Mouse (Mus musculus): ENCODE results near the gene Aloxe3. TPM values are rescaled to one million over a fixed set of nuclear protein-coding genes. Genes with fewer than 3 reads are reported as not detected.

The Aloxe3 gene
- polyA plus RNA-seq, 1 experiment from 2014 or later, result 3.5 TPM

GRCm38 (mm10) chr11:69147546-69147945, 21.9 kb downstream of the Aloxe3 start:
- H3K9me3 ChIP-seq (ENCODE audit: control insufficient read depth, low read length), result no peaks in the 10 kb centered on the region
- H3K27me3 ChIP-seq (replicated peaks; ENCODE audit: control insufficient read depth, insufficient read depth, low read length), result no peaks in the 10 kb centered on the region
- H3K27ac ChIP-seq (ENCODE audit: low read length), result no peak overlapping the region
- 62% methylated on average over 7 of the region's 7 CpGs for whole genome bisulfite sequencing
- no peak overlapping the region for H3K4me3 ChIP-seq (replicated peaks; ENCODE audit: low read length)
- H3K36me3 ChIP-seq (ENCODE audit: control insufficient read depth, insufficient read depth), result no peaks in the 10 kb centered on the region
- H3K4me2 ChIP-seq (ENCODE audit: low read length), result no peak overlapping the region
- no peaks in the 10 kb centered on the region for H3K4me1 ChIP-seq (replicated peaks; ENCODE audit: control insufficient read depth, insufficient read depth, low read length)
- ATAC-seq, result no peak
- H3K9ac ChIP-seq (replicated peaks; ENCODE audit: low read depth, low read length), result no peak overlapping the region

DNA sequence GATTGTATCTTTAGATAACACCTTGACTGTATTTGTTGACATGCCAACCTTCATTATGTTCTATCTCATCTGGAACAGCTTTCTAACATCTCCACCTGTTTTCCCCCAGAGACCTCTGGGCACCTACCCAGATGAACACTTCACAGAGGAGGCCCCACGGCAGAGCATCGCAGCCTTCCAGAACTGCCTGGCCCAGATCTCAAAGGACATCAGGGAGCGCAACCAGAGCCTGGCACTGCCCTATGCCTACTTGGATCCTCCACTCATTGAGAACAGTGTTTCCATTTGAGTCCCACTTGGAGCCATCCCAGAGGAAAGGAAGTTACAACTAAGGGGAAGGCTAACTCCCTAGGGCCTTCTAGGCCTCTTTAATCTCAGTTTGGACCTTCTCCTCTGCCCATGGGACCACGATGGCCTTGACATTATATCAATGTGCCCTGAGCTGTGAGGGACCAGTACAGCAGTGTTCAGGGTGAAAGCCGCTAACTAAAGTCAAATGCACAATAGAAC, 22.8 kb downstream of the Aloxe3 start:
- H3K9me3 ChIP-seq (ENCODE audit: control insufficient read depth, low read length), result no peaks in the 10 kb centered on the region
- no peaks in the 10 kb centered on the region for H3K27me3 ChIP-seq (replicated peaks; ENCODE audit: control insufficient read depth, insufficient read depth, low read length)
- ATAC-seq, result no peak
- no peak overlapping the region for H3K27ac ChIP-seq (ENCODE audit: low read length)
- no peaks in the 10 kb centered on the region for H3K4me1 ChIP-seq (replicated peaks; ENCODE audit: control insufficient read depth, insufficient read depth, low read length)
- no peak overlapping the region for H3K4me2 ChIP-seq (ENCODE audit: low read length)
- no peak overlapping the region for H3K9ac ChIP-seq (replicated peaks; ENCODE audit: low read depth, low read length)
- no peak overlapping the region for H3K4me3 ChIP-seq (replicated peaks; ENCODE audit: low read length)
- H3K36me3 ChIP-seq (ENCODE audit: control insufficient read depth, insufficient read depth), result no peaks in the 10 kb centered on the region
- WGBS, result 94% methylated on average over 5 of the region's 5 CpGs

GRCm38 (mm10) chr11:69149728-69150127, 24.0 kb downstream of the Aloxe3 start:
- Histone ChIP-seq H3K4me3 (replicated peaks; ENCODE audit: low read length) (no peak overlapping the region), H3K4me2 (ENCODE audit: low read length) (no peak overlapping the region), H3K9me3 (ENCODE audit: control insufficient read depth, low read length) (no peaks in the 10 kb centered on the region), H3K9ac (replicated peaks; ENCODE audit: low read depth, low read length) (no peak overlapping the region), H3K36me3 (ENCODE audit: control insufficient read depth, insufficient read depth) (no peaks in the 10 kb centered on the region), H3K4me1 (replicated peaks; ENCODE audit: control insufficient read depth, insufficient read depth, low read length) (no peaks in the 10 kb centered on the region), H3K27ac (ENCODE audit: low read length) (no peak overlapping the region), H3K27me3 (replicated peaks; ENCODE audit: control insufficient read depth, insufficient read depth, low read length) (no peaks in the 10 kb centered on the region)
- 59% methylated on average over 6 of the region's 6 CpGs for WGBS
- ATAC-seq, result no peak

GRCm38 (mm10) chr11:69150444-69150843, 24.7 kb downstream of the Aloxe3 start:
- Histone ChIP-seq H3K9me3 (ENCODE audit: control insufficient read depth, low read length) (no peaks in the 10 kb centered on the region), H3K27me3 (replicated peaks; ENCODE audit: control insufficient read depth, insufficient read depth, low read length) (no peaks in the 10 kb centered on the region; the same call in 1 of the 2 replicates), H3K4me3 (replicated peaks; ENCODE audit: low read length) (no peak overlapping the region), H3K36me3 (ENCODE audit: control insufficient read depth, insufficient read depth) (no peaks in the 10 kb centered on the region), H3K9ac (replicated peaks; ENCODE audit: low read depth, low read length) (no peak overlapping the region), H3K4me2 (ENCODE audit: low read length) (peak overlapping the region; percentile 28), H3K4me1 (replicated peaks; ENCODE audit: control insufficient read depth, insufficient read depth, low read length) (no peaks in the 10 kb centered on the region), H3K27ac (ENCODE audit: low read length) (no peak overlapping the region)
- WGBS, result 9% methylated on average over 7 of the region's 7 CpGs
- ATAC-seq, result no peak

DNA sequence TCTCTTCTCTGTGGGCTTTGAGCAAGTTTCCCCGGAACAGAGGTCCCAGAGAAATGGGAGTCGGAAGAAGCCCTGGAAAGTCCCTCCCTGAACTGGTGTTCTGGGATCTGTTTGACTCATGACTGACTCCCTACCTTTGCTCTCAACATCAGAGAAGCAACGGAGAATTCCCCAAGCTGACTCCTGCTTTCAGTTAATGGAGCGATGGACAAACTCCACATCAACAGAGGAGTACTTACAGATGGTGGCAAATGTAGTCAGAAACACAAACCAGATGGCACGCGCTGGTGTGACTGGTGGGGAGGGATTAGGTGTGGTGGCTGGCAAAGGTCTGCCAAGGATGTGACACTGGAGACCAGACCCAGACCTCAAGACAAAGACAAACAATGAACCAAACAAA, 25.3 kb downstream of the Aloxe3 start:
- no peaks in the 10 kb centered on the region for H3K36me3 ChIP-seq (ENCODE audit: control insufficient read depth, insufficient read depth)
- no peaks in the 10 kb centered on the region for H3K9me3 ChIP-seq (ENCODE audit: control insufficient read depth, low read length)
- no peak overlapping the region for H3K27ac ChIP-seq (ENCODE audit: low read length)
- no peak overlapping the region for H3K9ac ChIP-seq (replicated peaks; ENCODE audit: low read depth, low read length)
- no peaks in the 10 kb centered on the region for H3K4me1 ChIP-seq (replicated peaks; ENCODE audit: control insufficient read depth, insufficient read depth, low read length)
- no peaks in the 10 kb centered on the region; the same call in 1 of the 2 replicates for H3K27me3 ChIP-seq (replicated peaks; ENCODE audit: control insufficient read depth, insufficient read depth, low read length)
- no peak overlapping the region for H3K4me3 ChIP-seq (replicated peaks; ENCODE audit: low read length)
- H3K4me2 ChIP-seq (ENCODE audit: low read length), result peak overlapping the region; percentile 28; the same call in 1 of the 2 replicates
- no peak for ATAC-seq
- 69% methylated on average over 6 of the region's 6 CpGs for WGBS

- ATAC-seq, result no peak
- Histone ChIP-seq H3K9me3 (ENCODE audit: control insufficient read depth, low read length) (no peaks in the 10 kb centered on the region), H3K4me3 (replicated peaks; ENCODE audit: low read length) (no peak overlapping the region), H3K27me3 (replicated peaks; ENCODE audit: control insufficient read depth, insufficient read depth, low read length) (peaks cover 5% of the 10 kb centered on the region; the same call in 1 of the 2 replicates), H3K9ac (replicated peaks; ENCODE audit: low read depth, low read length) (no peak overlapping the region), H3K27ac (ENCODE audit: low read length) (no peak overlapping the region), H3K36me3 (ENCODE audit: control insufficient read depth, insufficient read depth) (no peaks in the 10 kb centered on the region), H3K4me2 (ENCODE audit: low read length) (no peak overlapping the region), H3K4me1 (replicated peaks; ENCODE audit: control insufficient read depth, insufficient read depth, low read length) (peaks cover 5% of the 10 kb centered on the region; the same call in 1 of the 2 replicates)
- WGBS, result 82% methylated on average over 8 of the region's 8 CpGs
Observed at GRCm38 (mm10) chr11:69153831-69154230, 28.1 kb downstream of the Aloxe3 start.

- peaks cover 5% of the 10 kb centered on the region; the same call in 1 of the 2 replicates for H3K4me1 ChIP-seq (replicated peaks; ENCODE audit: control insufficient read depth, insufficient read depth, low read length)
- no peak overlapping the region for H3K4me2 ChIP-seq (ENCODE audit: low read length)
- no peak overlapping the region for H3K27ac ChIP-seq (ENCODE audit: low read length)
- H3K9me3 ChIP-seq (ENCODE audit: control insufficient read depth, low read length), result no peaks in the 10 kb centered on the region
- ATAC-seq, result no peak
- H3K9ac ChIP-seq (replicated peaks; ENCODE audit: low read depth, low read length), result no peak overlapping the region
- no peak overlapping the region for H3K4me3 ChIP-seq (replicated peaks; ENCODE audit: low read length)
- H3K27me3 ChIP-seq (replicated peaks; ENCODE audit: control insufficient read depth, insufficient read depth, low read length), result peaks cover 5% of the 10 kb centered on the region; the same call in 1 of the 2 replicates
- 70% methylated on average over 1 of the region's 1 CpGs for WGBS
- no peaks in the 10 kb centered on the region for H3K36me3 ChIP-seq (ENCODE audit: control insufficient read depth, insufficient read depth)
Observed at GRCm38 (mm10) chr11:69155351-69155750, 29.7 kb downstream of the Aloxe3 start.

DNA sequence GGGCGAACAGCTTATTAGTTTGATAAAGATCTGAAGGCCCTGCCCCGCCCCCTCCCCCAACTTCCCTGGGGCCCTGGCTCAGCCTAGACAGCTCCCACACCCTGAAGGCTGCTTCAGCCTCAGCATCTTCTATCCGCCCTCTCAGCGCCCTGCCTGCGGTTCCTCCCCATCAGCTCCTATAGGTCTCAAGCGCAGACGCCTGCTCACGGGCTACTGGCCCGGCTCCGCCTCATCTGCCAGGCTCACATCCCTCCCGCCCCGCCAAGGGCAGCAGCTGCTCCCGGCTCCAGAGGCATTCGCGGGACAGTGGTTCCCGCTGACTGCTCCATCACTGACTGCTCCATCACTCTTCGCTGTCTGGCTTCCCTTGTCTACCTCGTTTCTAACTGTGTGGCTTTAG, 31.1 kb downstream of the Aloxe3 start, which contains the start of gene Alox12b:
TSS of gene Alox12b (plus strand) at position 190 of the 400 bp plus-strand sequence.
- Histone ChIP-seq H3K4me1 (replicated peaks; ENCODE audit: control insufficient read depth, insufficient read depth, low read length) (peaks cover 5% of the 10 kb centered on the region; the same call in 1 of the 2 replicates), H3K9me3 (ENCODE audit: control insufficient read depth, low read length) (no peaks in the 10 kb centered on the region), H3K4me2 (ENCODE audit: low read length) (peak within 1 kb of the TSS; percentile 37), H3K27me3 (replicated peaks; ENCODE audit: control insufficient read depth, insufficient read depth, low read length) (peaks cover 5% of the 10 kb centered on the region; the same call in 1 of the 2 replicates), H3K36me3 (ENCODE audit: control insufficient read depth, insufficient read depth) (no peaks in the 10 kb centered on the region), H3K9ac (replicated peaks; ENCODE audit: low read depth, low read length) (peak within 1 kb of the TSS; percentile 46; the same call in 1 of the 2 replicates), H3K27ac (ENCODE audit: low read length) (no peak within 1 kb of the TSS), H3K4me3 (replicated peaks; ENCODE audit: low read length) (peak within 1 kb of the TSS; percentile 28)
- ATAC-seq, result no peak
- WGBS, result 5% methylated on average over 18 of the region's 18 CpGs

GRCm38 (mm10) chr11:69169313-69169712, 43.6 kb downstream of the Aloxe3 start:
- H3K36me3 ChIP-seq (ENCODE audit: control insufficient read depth, insufficient read depth), result no peaks in the 10 kb centered on the region
- no peak overlapping the region for H3K4me3 ChIP-seq (replicated peaks; ENCODE audit: low read length)
- no peaks in the 10 kb centered on the region for H3K9me3 ChIP-seq (ENCODE audit: control insufficient read depth, low read length)
- no peak for ATAC-seq
- WGBS, result 73% methylated on average over 12 of the region's 12 CpGs
- no peaks in the 10 kb centered on the region for H3K4me1 ChIP-seq (replicated peaks; ENCODE audit: control insufficient read depth, insufficient read depth, low read length)
- H3K4me2 ChIP-seq (ENCODE audit: low read length), result no peak overlapping the region
- no peaks in the 10 kb centered on the region for H3K27me3 ChIP-seq (replicated peaks; ENCODE audit: control insufficient read depth, insufficient read depth, low read length)
- no peak overlapping the region for H3K27ac ChIP-seq (ENCODE audit: low read length)
- H3K9ac ChIP-seq (replicated peaks; ENCODE audit: low read depth, low read length), result no peak overlapping the region

GRCm38 (mm10) chr11:69171626-69172025, 45.9 kb downstream of the Aloxe3 start:
- Histone ChIP-seq H3K9me3 (ENCODE audit: control insufficient read depth, low read length) (no peaks in the 10 kb centered on the region), H3K36me3 (ENCODE audit: control insufficient read depth, insufficient read depth) (no peaks in the 10 kb centered on the region), H3K4me1 (replicated peaks; ENCODE audit: control insufficient read depth, insufficient read depth, low read length) (no peaks in the 10 kb centered on the region), H3K4me3 (replicated peaks; ENCODE audit: low read length) (no peak overlapping the region), H3K27ac (ENCODE audit: low read length) (no peak overlapping the region), H3K4me2 (ENCODE audit: low read length) (no peak overlapping the region), H3K9ac (replicated peaks; ENCODE audit: low read depth, low read length) (no peak overlapping the region), H3K27me3 (replicated peaks; ENCODE audit: control insufficient read depth, insufficient read depth, low read length) (no peaks in the 10 kb centered on the region)
- no peak for ATAC-seq
- 24% methylated on average over 7 of the region's 7 CpGs for WGBS

Data from forebrain, embryonic 16.5 days (tissue).